Mouse (Mus musculus) thymus, adult 2 months (tissue): ENCODE results near the gene Tgfb1i1. TPM values are rescaled to one million over a fixed set of nuclear protein-coding genes. Genes with fewer than 3 reads are reported as not detected.
A peak's percentile ranks its signal among the peaks of the same experiment; 100 is the strongest.

Source experiments
- DNase-seq: peaks from one replicate; pipeline ENCODE4 v3.0.0; 2021
- H3K27ac ChIP-seq: fragments of 200-500 bp; 2 replicates; pipeline ENCODE4 v1.5.1; 2012; ENCODE audit warnings: low read length, control low read depth; ENCODE audit not compliant: control insufficient read depth, insufficient read depth
- H3K27me3 ChIP-seq: fragments of 200-500 bp; 2 replicates; pipeline ENCODE4 v1.6.1; 2012; ENCODE audit warnings: mild to moderate bottlenecking, low read length, moderate library complexity, mixed read lengths; ENCODE audit not compliant: control insufficient read depth, insufficient read depth
- H3K36me3 ChIP-seq: fragments of 200-500 bp; 2 replicates; pipeline ENCODE4 v1.6.1; 2012; ENCODE audit warnings: mild to moderate bottlenecking, low read length, moderate library complexity; ENCODE audit not compliant: control insufficient read depth, insufficient read depth
- H3K4me1 ChIP-seq: fragments of 200-500 bp; replicated peaks from 2 replicates; pipeline ENCODE4 v1.6.1; 2012; ENCODE audit warnings: low read length; ENCODE audit not compliant: control insufficient read depth, insufficient read depth
- H3K4me3 ChIP-seq: fragments of 200-500 bp; 2 replicates; pipeline ENCODE4 v1.5.1; 2012; ENCODE audit warnings: mild to moderate bottlenecking, low read length, control low read depth, moderate library complexity; ENCODE audit not compliant: control insufficient read depth, insufficient read depth
- CTCF ChIP-seq: fragments of 200-500 bp; IDR thresholded peaks from 2 replicates; pipeline ENCODE4 v1.5.1; 2012; ENCODE audit warnings: mild to moderate bottlenecking, control low read depth, low read length, moderate library complexity, borderline replicate concordance; ENCODE audit not compliant: control insufficient read depth, poor library complexity, insufficient read depth; ENCODE audit errors: extremely low read depth
- POLR2A ChIP-seq: fragments of 200-500 bp; IDR thresholded peaks from 2 replicates; pipeline ENCODE4 v1.6.1; 2012; ENCODE audit warnings: mild to moderate bottlenecking, low read length, control low read depth, moderate library complexity; ENCODE audit not compliant: control insufficient read depth, poor library complexity, insufficient read depth; ENCODE audit errors: extremely low read depth
- WGBS: fragments of 180-500 bp; shearing (Covaris S2); methylation state at CpG from one replicate; pipeline ENCODE4 v1.1.7; 2018; 5-methylcytosine and 5-hydroxymethylcytosine counted together
- polyA plus RNA-seq: library from polyadenylated mRNA; depleted of rRNA; stranded (reverse); fragments of >200 nt; gene quantifications from 2 replicates; pipeline ENCODE4 v1.2.3, GENCODE M21; 2012

Gene Tgfb1i1
- polyA plus RNA-seq, 1 experiment: 25.4 TPM

GRCm38 (mm10) chr7:128243921-128244320, 2.7 kb upstream of the Tgfb1i1 start:
- Histone ChIP-seq H3K27ac (no peak overlapping the region), H3K27me3 (no peaks in the 10 kb centered on the region), H3K4me3 (no peak overlapping the region), H3K36me3 (peaks cover 36% of the 10 kb centered on the region), H3K4me1 (no peaks in the 10 kb centered on the region)
- 95% methylated on average over 10 of the region's 10 CpGs for WGBS
- no peak for TF ChIP-seq POLR2A
- TF ChIP-seq CTCF: no peak
- DNase-seq: no peak

- Histone ChIP-seq H3K27me3 (no peaks in the 10 kb centered on the region), H3K27ac (no peak overlapping the region), H3K36me3 (peaks cover 36% of the 10 kb centered on the region), H3K4me3 (no peak overlapping the region), H3K4me1 (no peaks in the 10 kb centered on the region)
- DNase-seq: no peak
- TF ChIP-seq POLR2A: no peak
- TF ChIP-seq CTCF: no peak
- 97% methylated on average over 18 of the region's 18 CpGs for WGBS
Measured at GRCm38 (mm10) chr7:128244410-128245025, 2.1 kb upstream of the Tgfb1i1 start.

- WGBS: 97% methylated on average over 4 of the region's 4 CpGs
- H3K27me3 ChIP-seq: no peaks in the 10 kb centered on the region
- no peak overlapping the region for H3K27ac ChIP-seq
- H3K4me1 ChIP-seq: no peaks in the 10 kb centered on the region
- no peak overlapping the region for H3K4me3 ChIP-seq
- TF ChIP-seq CTCF (no peak), POLR2A (no peak)
- H3K36me3 ChIP-seq: peaks cover 30% of the 10 kb centered on the region
- no peak for DNase-seq
Measured at GRCm38 (mm10) chr7:128245547-128245946, 1.1 kb upstream of the Tgfb1i1 start.

- Histone ChIP-seq H3K27ac (no peak overlapping the region), H3K27me3 (no peaks in the 10 kb centered on the region), H3K4me3 (no peak overlapping the region), H3K4me1 (peaks cover 7% of the 10 kb centered on the region), H3K36me3 (peaks cover 21% of the 10 kb centered on the region)
- TF ChIP-seq POLR2A: no peak
- no peak for TF ChIP-seq CTCF
- WGBS: 21% methylated on average over 13 of the region's 13 CpGs
- DNase-seq: peak; percentile 78
Measured at GRCm38 (mm10) chr7:128247443-128247842, 831 bp downstream of the Tgfb1i1 start.

- H3K4me3 ChIP-seq: no peak overlapping the region
- peaks cover 12% of the 10 kb centered on the region for H3K4me1 ChIP-seq
- no peak for TF ChIP-seq CTCF
- 93% methylated on average over 10 of the region's 10 CpGs for WGBS
- no peak overlapping the region for H3K27ac ChIP-seq
- no peak for DNase-seq
- H3K27me3 ChIP-seq: no peaks in the 10 kb centered on the region
- peaks cover 14% of the 10 kb centered on the region for H3K36me3 ChIP-seq
Measured at GRCm38 (mm10) chr7:128248081-128249042, 1.8 kb downstream of the Tgfb1i1 start.

GRCm38 (mm10) chr7:128249998-128250397, 3.4 kb downstream of the Tgfb1i1 start:
- WGBS: 95% methylated on average over 5 of the region's 5 CpGs
- no peak for DNase-seq
- TF ChIP-seq CTCF (no peak), POLR2A (no peak)
- Histone ChIP-seq H3K4me1 (peaks cover 12% of the 10 kb centered on the region), H3K27ac (no peak overlapping the region), H3K4me3 (no peak overlapping the region), H3K27me3 (no peaks in the 10 kb centered on the region), H3K36me3 (peaks cover 2% of the 10 kb centered on the region; the same call in 1 of the 2 replicates)
